In the genomic region with DNA sequence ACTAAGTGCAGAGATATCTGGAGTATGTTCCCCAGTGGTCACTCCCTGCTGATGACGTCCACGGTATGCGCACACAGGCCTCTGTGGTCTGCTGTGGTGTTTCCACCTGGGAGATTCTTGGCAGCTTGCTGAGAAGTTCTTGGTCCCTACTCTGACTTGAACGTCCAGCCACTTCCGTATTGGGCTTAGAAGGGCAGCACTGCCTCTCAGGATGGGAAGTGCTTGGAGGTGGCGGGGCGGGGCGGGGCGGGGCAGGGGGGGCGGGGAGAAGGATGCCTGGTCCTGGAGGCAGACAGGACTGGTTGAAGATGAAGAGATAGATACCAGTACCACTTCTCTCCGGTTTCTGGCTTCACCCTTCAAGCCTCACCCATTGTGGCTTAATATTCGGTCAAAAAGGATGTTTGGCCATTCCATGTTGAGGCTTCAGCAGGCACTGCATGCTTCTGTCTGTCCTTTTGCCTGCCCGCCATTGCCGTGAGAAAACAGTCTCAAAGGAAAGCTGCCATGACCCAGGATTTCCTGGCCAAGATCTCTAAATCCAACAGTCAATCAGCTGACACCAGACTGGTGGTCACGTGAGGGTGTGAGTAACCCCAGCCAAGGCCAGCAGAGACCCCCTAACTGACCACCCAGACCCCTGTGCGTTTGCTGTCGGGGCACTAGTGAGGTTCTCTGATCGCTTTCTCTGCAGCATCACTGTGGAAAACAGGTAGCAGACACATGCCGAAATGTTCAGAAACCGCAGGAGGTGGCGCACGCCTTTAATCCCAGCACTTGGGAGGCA, we compare ENCODE assay signal across 15 mouse cellular contexts. TPM values are rescaled to one million over a fixed set of nuclear protein-coding genes. Genes with fewer than 3 reads are reported as not detected.
DNase-seq lines count a peak whose midpoint lies in the region; ATAC-seq and TF ChIP-seq lines count a peak whose summit lies in the region.
"Had no signal": no experiment of that assay in that cellular context is flagged by ENCODE, and none has a peak within 500 bp of the region (broad histone marks: within the 10 kb centered on the region; RNA-seq: fewer than 3 reads in every experiment).

No protein-coding gene starts in this region.

- intact Hi-C loops in heart, adult 2 months (cut with DNase I): no loop called here

- H3K4me2 ChIP-seq in heart, embryonic 12.5 days: peak overlapping the region; percentile 36
- peak overlapping the region; percentile 26; the same call in 1 of the 2 replicates for H3K4me2 ChIP-seq in lung, embryonic 16.5 days (ENCODE audit: low read depth, low read length)
- no peak overlapping the region for H3K4me2 ChIP-seq in stomach, embryonic 16.5 days (ENCODE audit: low read depth, low read length)
- H3K4me2 ChIP-seq: embryonic facial prominence, embryonic 15.5 days had no signal

- no peak for DNase-seq in heart, adult 2 months
- no peak for DNase-seq in lung, postnatal 14 days
- peak; percentile 54 for DNase-seq in liver
- DNase-seq in thymus, postnatal 36 days: no peak
- DNase-seq: adrenal gland, postnatal 36 days; cerebellum, adult 11-12 months; kidney, postnatal 14 days; lung, adult 2 months; spleen, adult 18-20 months had no signal

- H3K79me2 ChIP-seq in heart, adult 2 months (replicated peaks; ENCODE audit: control insufficient read depth, insufficient read depth, low read length): no peaks in the 10 kb centered on the region

- no peaks in the 10 kb centered on the region for H3K9me3 ChIP-seq in heart, embryonic 12.5 days (replicated peaks)
- H3K9me3 ChIP-seq in lung, embryonic 16.5 days (ENCODE audit: control insufficient read depth, low read length): no peaks in the 10 kb centered on the region
- no peaks in the 10 kb centered on the region for H3K9me3 ChIP-seq in stomach, embryonic 16.5 days (replicated peaks; ENCODE audit: control insufficient read depth, low read length)
- H3K9me3 ChIP-seq: embryonic facial prominence, embryonic 15.5 days had no signal

- TF ChIP-seq CTCF in heart, adult 2 months (IDR thresholded peaks at IDR 0.05): no peak

- 0 out of 2 replicates have a peak, but pooled peaks cover 4% of the 10 kb centered on the region for H3K27me3 ChIP-seq in heart, embryonic 12.5 days (replicated peaks)
- no peaks in the 10 kb centered on the region for H3K27me3 ChIP-seq in heart, adult 2 months (ENCODE audit: control insufficient read depth, insufficient read depth, low read length)
- no peaks in the 10 kb centered on the region for H3K27me3 ChIP-seq in lung, embryonic 16.5 days (ENCODE audit: control insufficient read depth, insufficient read depth, low read depth, low read length)
- H3K27me3 ChIP-seq in stomach, embryonic 16.5 days (ENCODE audit: control insufficient read depth, insufficient read depth, low read length): no peaks in the 10 kb centered on the region
- H3K27me3 ChIP-seq: embryonic facial prominence, embryonic 15.5 days had no signal

- no peak for TF ChIP-seq POLR2A in heart, adult 2 months (IDR thresholded peaks at IDR 0.05; ENCODE audit: insufficient read depth, low read depth, low read length)

- H3K9ac ChIP-seq in heart, embryonic 12.5 days: no peak overlapping the region
- H3K9ac ChIP-seq in heart, adult 2 months (ENCODE audit: low read depth, low read length): no peak overlapping the region
- no peak overlapping the region for H3K9ac ChIP-seq in lung, embryonic 16.5 days (ENCODE audit: low read length)
- no peak overlapping the region for H3K9ac ChIP-seq in stomach, embryonic 16.5 days (ENCODE audit: low read length)
- H3K9ac ChIP-seq: embryonic facial prominence, embryonic 15.5 days had no signal

- no peaks in the 10 kb centered on the region for H3K36me3 ChIP-seq in heart, embryonic 12.5 days
- H3K36me3 ChIP-seq in heart, adult 2 months (ENCODE audit: control insufficient read depth, insufficient read depth, low read length): no peaks in the 10 kb centered on the region
- no peaks in the 10 kb centered on the region for H3K36me3 ChIP-seq in lung, embryonic 16.5 days (ENCODE audit: control insufficient read depth, insufficient read depth, low read length)
- H3K36me3 ChIP-seq in stomach, embryonic 16.5 days (ENCODE audit: control insufficient read depth, insufficient read depth, low read length): no peaks in the 10 kb centered on the region
- H3K36me3 ChIP-seq: embryonic facial prominence, embryonic 15.5 days had no signal

- WGBS in heart, embryonic 12.5 days: 50% methylated on average over 22 of the region's 22 CpGs
- 56% methylated on average over 22 of the region's 22 CpGs for WGBS in heart, adult 2 months
- WGBS in lung, embryonic 16.5 days: 49% methylated on average over 22 of the region's 22 CpGs
- WGBS in stomach, embryonic 16.5 days: 46% methylated on average over 22 of the region's 22 CpGs

- H3K27ac ChIP-seq in heart, embryonic 12.5 days (ENCODE audit: poor library complexity, severe bottlenecking): no peak overlapping the region
- H3K27ac ChIP-seq in heart, adult 2 months: no peak overlapping the region
- no peak overlapping the region for H3K27ac ChIP-seq in lung, embryonic 16.5 days (ENCODE audit: low read length)
- H3K27ac ChIP-seq in stomach, embryonic 16.5 days (ENCODE audit: low read length): no peak overlapping the region
- H3K27ac ChIP-seq: embryonic facial prominence, embryonic 15.5 days had no signal

- no peak for TF ChIP-seq EP300 in heart, adult 2 months (IDR thresholded peaks at IDR 0.05; ENCODE audit: insufficient read depth, low read depth, low read length)

- H3K4me1 ChIP-seq in heart, embryonic 12.5 days (replicated peaks): peaks cover 9% of the 10 kb centered on the region; the same call in 1 of the 2 replicates
- H3K4me1 ChIP-seq in heart, adult 2 months (ENCODE audit: control insufficient read depth, insufficient read depth, low read length): no peaks in the 10 kb centered on the region
- no peaks in the 10 kb centered on the region for H3K4me1 ChIP-seq in lung, embryonic 16.5 days (replicated peaks; ENCODE audit: control insufficient read depth, insufficient read depth, low read length)
- no peaks in the 10 kb centered on the region for H3K4me1 ChIP-seq in stomach, embryonic 16.5 days (ENCODE audit: control insufficient read depth, insufficient read depth, low read length)
- H3K4me1 ChIP-seq: embryonic facial prominence, embryonic 15.5 days had no signal

- no peak overlapping the region; the same call in 1 of the 2 replicates for H3K4me3 ChIP-seq in heart, embryonic 12.5 days
- no peak overlapping the region for H3K4me3 ChIP-seq in heart, adult 2 months
- H3K4me3 ChIP-seq in lung, embryonic 16.5 days (ENCODE audit: low read length): no peak overlapping the region
- no peak overlapping the region for H3K4me3 ChIP-seq in stomach, embryonic 16.5 days (replicated peaks; ENCODE audit: low read length)
- H3K4me3 ChIP-seq: embryonic facial prominence, embryonic 15.5 days; myocyte had no signal

- ATAC-seq in heart, embryonic 12.5 days (ENCODE audit: insufficient number of reproducible peaks, low FRiP score): peak; percentile 25; the same call in 1 of the 2 replicates
- 0 out of 2 replicates have a peak, but pooled peaks have one; percentile 20 for ATAC-seq in lung, embryonic 16.5 days (ENCODE audit: low read depth)
- peak; percentile 33; the same call in 1 of the 2 replicates for ATAC-seq in stomach, embryonic 16.5 days (ENCODE audit: insufficient read depth, low FRiP score)
- ATAC-seq in cerebellum, adult (ENCODE audit: insufficient number of reproducible peaks, low FRiP score, low TSS enrichment): no peak

RNA-seq across cellular contexts. Expression of a gene that starts 33.1 kb away (rescaled TPM):
- 10.2 and 11.1 TPM in 2 replicates for polyA plus RNA-seq in heart, embryonic 12.5 days (2016; fragmentation: Nextera tagmentation; extraction: Ambion mirVana)
- total RNA-seq in heart, adult 2 months (2021): 10 to 100 TPM; 29.8 to 35.1 TPM
- 15.3 and 26.8 TPM in 2 replicates for polyA plus RNA-seq in heart, adult 2 months (2012; rRNA removed)
- polyA plus RNA-seq in lung, embryonic 16.5 days (2015; fragmentation: Nextera tagmentation; extraction: Ambion mirVana): 6.0 and 7.4 TPM in 2 replicates
- 12.9 and 15.5 TPM in 2 replicates for polyA plus RNA-seq in stomach, embryonic 16.5 days (2015; fragmentation: Nextera tagmentation; extraction: Ambion mirVana)

RNA-seq across cellular contexts. Expression of a gene that starts 46.3 kb away (rescaled TPM):
- not detected in 2 replicates for polyA plus RNA-seq in heart, embryonic 12.5 days (2016; fragmentation: Nextera tagmentation; extraction: Ambion mirVana)
- not detected for total RNA-seq in heart, adult 2 months (2021)
- polyA plus RNA-seq in heart, adult 2 months (2012; rRNA removed): not detected in 2 replicates
- polyA plus RNA-seq in lung, embryonic 16.5 days (2015; fragmentation: Nextera tagmentation; extraction: Ambion mirVana): not detected in 2 replicates
- not detected in 2 replicates for polyA plus RNA-seq in stomach, embryonic 16.5 days (2015; fragmentation: Nextera tagmentation; extraction: Ambion mirVana)
- total RNA-seq: adrenal gland, postnatal 36 days had no signal
- polyA plus RNA-seq: embryonic facial prominence, embryonic 15.5 days; lung, adult 2 months; myocyte had no signal
